Comparison of ENCODE assay signal across 8 mouse cellular contexts in genomic region chr11:77980281-77981204, GRCm38 (mm10). TPM values are rescaled to one million over a fixed set of nuclear protein-coding genes. Genes with fewer than 3 reads are reported as not detected.
DNase-seq lines count a peak whose midpoint lies in the region; ATAC-seq and TF ChIP-seq lines count a peak whose summit lies in the region.

No protein-coding gene starts in this region.

- no peak overlapping the region for H3K9ac ChIP-seq in forebrain, postnatal 0 days
- no peak overlapping the region for H3K9ac ChIP-seq in lung, embryonic 15.5 days

- peak; percentile 68; the same call in 1 of the 2 replicates for TF ChIP-seq CTCF in brain, embryonic 14.5 days (IDR thresholded peaks at IDR 0.05; ENCODE audit: borderline replicate concordance, extremely low read depth, insufficient read depth, insufficient read length)
- TF ChIP-seq CTCF in forebrain, postnatal 0 days (IDR thresholded peaks at IDR 0.05; ENCODE audit: low read depth) = peak; percentile 80

- peak overlapping the region; percentile 50; the same call in 1 of the 2 replicates for H3K27ac ChIP-seq in forebrain, postnatal 0 days (ENCODE audit: low read depth, low read length)
- no peak overlapping the region for H3K27ac ChIP-seq in lung, embryonic 15.5 days

- H3K27me3 ChIP-seq in erythroblast, embryonic 14.5 days (ENCODE audit: control insufficient read depth) = peaks cover 33% of the 10 kb centered on the region
- H3K27me3 ChIP-seq in forebrain, postnatal 0 days (ENCODE audit: insufficient read depth, low read length) = no peaks in the 10 kb centered on the region
- peaks cover 23% of the 10 kb centered on the region for H3K27me3 ChIP-seq in lung, embryonic 15.5 days

- H3K4me3 ChIP-seq in erythroblast, embryonic 14.5 days (replicated peaks) = peak overlapping the region; percentile 82
- no peak overlapping the region for H3K4me3 ChIP-seq in forebrain, postnatal 0 days (ENCODE audit: low read depth, low read length)
- H3K4me3 ChIP-seq in lung, embryonic 15.5 days = no peak overlapping the region

- TF ChIP-seq POLR2A in brain, embryonic 14.5 days (IDR thresholded peaks at IDR 0.05; ENCODE audit: borderline replicate concordance, extremely low read depth, insufficient read depth, insufficient read length, poor library complexity, severe bottlenecking) = no peak

- WGBS in forebrain, postnatal 0 days = 35% methylated on average over 11 of the region's 11 CpGs
- WGBS in lung, embryonic 15.5 days = 35% methylated on average over 11 of the region's 11 CpGs

- peaks cover 27% of the 10 kb centered on the region for H3K4me1 ChIP-seq in erythroblast, embryonic 14.5 days (ENCODE audit: control insufficient read depth)
- peaks cover 3% of the 10 kb centered on the region; the same call in 1 of the 2 replicates for H3K4me1 ChIP-seq in forebrain, postnatal 0 days (ENCODE audit: insufficient read depth)
- H3K4me1 ChIP-seq in lung, embryonic 15.5 days = peaks cover 12% of the 10 kb centered on the region

- H3K4me2 ChIP-seq in forebrain, postnatal 0 days (ENCODE audit: low read depth) = peak overlapping the region; percentile 84; the same call in 1 of the 2 replicates
- H3K4me2 ChIP-seq in lung, embryonic 15.5 days = peak overlapping the region; percentile 88; the same call in 1 of the 2 replicates

- no peaks in the 10 kb centered on the region for H3K9me3 ChIP-seq in erythroblast, embryonic 14.5 days (ENCODE audit: control insufficient read depth, low read length)
- no peaks in the 10 kb centered on the region for H3K9me3 ChIP-seq in forebrain, postnatal 0 days (ENCODE audit: low read length)
- no peaks in the 10 kb centered on the region for H3K9me3 ChIP-seq in lung, embryonic 15.5 days

- H3K36me3 ChIP-seq in erythroblast, embryonic 14.5 days (ENCODE audit: control insufficient read depth) = peaks cover 9% of the 10 kb centered on the region
- peaks cover 23% of the 10 kb centered on the region for H3K36me3 ChIP-seq in forebrain, postnatal 0 days (ENCODE audit: insufficient read depth)
- H3K36me3 ChIP-seq in lung, embryonic 15.5 days = no peaks in the 10 kb centered on the region

- peak; percentile 87 for DNase-seq in 416B (ENCODE audit: low read depth)
- peak; percentile 79 for DNase-seq in brain, embryonic 14.5 days (ENCODE audit: low read depth)
- peak; percentile 78 for DNase-seq in forebrain, postnatal 0 days
- peak; percentile 68 to 77 for DNase-seq in kidney, postnatal 25 days
- peak; percentile 26 to 66 for DNase-seq in spleen, postnatal 10 days (ENCODE audit: low spot score in 2 of 2)

- no peak for ATAC-seq in erythroblast, adult 5-6 weeks (replicated peaks; ENCODE audit: low FRiP score, poor library complexity, severe bottlenecking)
- no peak for ATAC-seq in forebrain, postnatal 0 days
- ATAC-seq in lung, embryonic 15.5 days (ENCODE audit: borderline replicate concordance, extremely low read depth, low FRiP score, low TSS enrichment) = no peak

RNA-seq across cellular contexts. Expression of gene Phf12, which starts 2.0 kb away (rescaled TPM):
- polyA plus RNA-seq in erythroblast, embryonic 14.5 days (2012) = 16.6 and 19.3 TPM in 2 replicates
- 19.9 and 24.2 TPM in 2 replicates for total RNA-seq in erythroblast, adult 5-6 weeks (2015; ENCODE audit: low replicate concordance)
- total RNA-seq in erythroblast, adult 5-6 weeks (2017; ENCODE audit: low replicate concordance) = 9.8 and 11.5 TPM in 2 replicates
- polyA plus RNA-seq in brain, embryonic 14.5 days (2012; rRNA removed) = 64.7 and 76.0 TPM in 2 replicates
- 35.9 and 49.3 TPM in 2 replicates for total RNA-seq in forebrain, postnatal 0 days (2014; rRNA removed)
- polyA plus RNA-seq in forebrain, postnatal 0 days (2015; fragmentation: Nextera tagmentation; extraction: Ambion mirVana) = 6.2 and 9.1 TPM in 2 replicates
- polyA plus RNA-seq in lung, embryonic 15.5 days (2015; fragmentation: Nextera tagmentation; extraction: Ambion mirVana) = 15.5 and 15.9 TPM in 2 replicates

RNA-seq across cellular contexts. Expression of gene Sez6, which starts 49.9 kb away (rescaled TPM):
- polyA plus RNA-seq in erythroblast, embryonic 14.5 days (2012) = 0.02 TPM in 1 of 2 replicates, not detected in the other
- not detected in 2 replicates for total RNA-seq in erythroblast, adult 5-6 weeks (2015; ENCODE audit: low replicate concordance)
- total RNA-seq in erythroblast, adult 5-6 weeks (2017; ENCODE audit: low replicate concordance) = not detected in 2 replicates
- polyA plus RNA-seq in brain, embryonic 14.5 days (2012; rRNA removed) = 173 and 174 TPM in 2 replicates
- total RNA-seq in forebrain, postnatal 0 days (2014; rRNA removed) = 150 and 194 TPM in 2 replicates
- polyA plus RNA-seq in forebrain, postnatal 0 days (2015; fragmentation: Nextera tagmentation; extraction: Ambion mirVana) = 183 and 214 TPM in 2 replicates
- 0.23 and 0.51 TPM in 2 replicates for polyA plus RNA-seq in lung, embryonic 15.5 days (2015; fragmentation: Nextera tagmentation; extraction: Ambion mirVana)

RNA-seq across cellular contexts. Expression of gene Dhrs13, which starts 51.5 kb away (rescaled TPM):
- 4.7 and 5.1 TPM in 2 replicates for polyA plus RNA-seq in erythroblast, embryonic 14.5 days (2012)
- 3.1 and 6.0 TPM in 2 replicates for total RNA-seq in erythroblast, adult 5-6 weeks (2015; ENCODE audit: low replicate concordance)
- total RNA-seq in erythroblast, adult 5-6 weeks (2017; ENCODE audit: low replicate concordance) = 1.5 and 3.6 TPM in 2 replicates
- polyA plus RNA-seq in brain, embryonic 14.5 days (2012; rRNA removed) = 30.9 and 38.7 TPM in 2 replicates
- 48.4 and 59.2 TPM in 2 replicates for total RNA-seq in forebrain, postnatal 0 days (2014; rRNA removed)
- 40.5 and 48.4 TPM in 2 replicates for polyA plus RNA-seq in forebrain, postnatal 0 days (2015; fragmentation: Nextera tagmentation; extraction: Ambion mirVana)
- polyA plus RNA-seq in lung, embryonic 15.5 days (2015; fragmentation: Nextera tagmentation; extraction: Ambion mirVana) = 18.7 and 19.8 TPM in 2 replicates

RNA-seq across cellular contexts. Expression of gene Flot2, which starts 57.2 kb away (rescaled TPM):
- polyA plus RNA-seq in erythroblast, embryonic 14.5 days (2012) = 4.8 and 5.4 TPM in 2 replicates
- 14.2 and 31.5 TPM in 2 replicates for total RNA-seq in erythroblast, adult 5-6 weeks (2015; ENCODE audit: low replicate concordance)
- 22.5 and 24.7 TPM in 2 replicates for total RNA-seq in erythroblast, adult 5-6 weeks (2017; ENCODE audit: low replicate concordance)
- 111 and 112 TPM in 2 replicates for polyA plus RNA-seq in brain, embryonic 14.5 days (2012; rRNA removed)
- 77.1 and 83.9 TPM in 2 replicates for total RNA-seq in forebrain, postnatal 0 days (2014; rRNA removed)
- polyA plus RNA-seq in forebrain, postnatal 0 days (2015; fragmentation: Nextera tagmentation; extraction: Ambion mirVana) = 101 and 105 TPM in 2 replicates
- 65.9 and 67.2 TPM in 2 replicates for polyA plus RNA-seq in lung, embryonic 15.5 days (2015; fragmentation: Nextera tagmentation; extraction: Ambion mirVana)

Comparison
In these comparisons a context has a peak if more than half of its experiments do, and no peak if none do; other contexts are left out.
1. RNA of gene Sez6, which starts 49.9 kb away (polyA plus RNA-seq): 183 to 214 TPM in forebrain, postnatal 0 days and 173 to 174 TPM in brain, embryonic 14.5 days; 0.23 to 0.51 TPM in lung, embryonic 15.5 days and 0.02 TPM in erythroblast, embryonic 14.5 days; every median in the first group is over 100 times any median in the second.
2. Peak in every context shown above with its lines, with median percentiles within 50 percentile points of each other: DNase-seq.